Mouse (Mus musculus): ENCODE measurements around the gene Ppfibp2.

Ppfibp2 gene

GRCm38 (mm10) chr7:107618028-107618992, 23.3 kb downstream of the Ppfibp2 start:
- no peak for DNase-seq

GRCm38 (mm10) chr7:107619225-107619624, 24.2 kb downstream of the Ppfibp2 start:
- no peak for DNase-seq

DNA sequence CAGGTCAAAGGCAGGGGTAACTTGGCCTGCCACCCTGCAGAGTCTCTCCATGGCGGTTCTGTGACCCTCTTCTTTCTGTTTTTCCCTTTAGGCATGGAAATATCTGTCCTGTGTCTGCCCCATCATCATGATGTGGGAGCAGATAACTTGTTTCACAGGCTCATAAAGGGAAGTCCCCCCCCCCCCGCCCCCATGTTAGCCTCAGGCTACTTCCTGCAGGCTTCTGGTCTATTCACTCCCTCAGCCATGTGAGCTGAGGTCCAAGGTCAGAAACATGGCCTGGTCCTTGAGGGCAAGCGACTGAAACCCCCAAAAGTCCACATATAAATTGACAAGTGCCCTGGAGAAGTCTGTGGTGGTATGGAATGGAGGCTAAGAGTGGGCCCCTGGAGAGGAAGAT, 25.1 kb downstream of the Ppfibp2 start:
- no peak for DNase-seq

GRCm38 (mm10) chr7:107624432-107624831, 29.4 kb downstream of the Ppfibp2 start:
- DNase-seq, result no peak

- DNase-seq, result no peak
Observed at GRCm38 (mm10) chr7:107625061-107625460, 30.1 kb downstream of the Ppfibp2 start, which contains the start of gene 5330417H12Rik. Gene 5330417H12Rik (minus strand): TSS chr7:107625161.

DNA sequence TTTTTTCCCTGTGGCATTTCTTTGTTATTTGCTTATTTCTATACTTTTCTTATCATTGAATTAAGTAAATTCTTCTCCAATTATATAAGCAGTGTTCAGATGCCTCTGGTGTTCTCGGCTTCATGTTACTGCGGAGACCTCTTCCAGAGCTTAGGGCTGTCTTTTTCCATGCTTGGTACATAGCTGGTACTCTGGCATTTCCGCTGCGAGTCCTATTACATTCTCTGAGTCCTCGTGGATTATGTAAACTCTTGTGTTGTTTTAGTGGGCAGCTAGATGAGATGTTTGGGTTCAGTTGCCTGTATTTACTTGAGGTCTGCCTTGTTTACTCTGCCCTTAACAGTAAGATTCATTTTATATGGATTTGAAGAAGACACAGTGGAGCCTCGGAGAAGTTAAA, 30.8 kb downstream of the Ppfibp2 start:
- DNase-seq, result no peak

DNA sequence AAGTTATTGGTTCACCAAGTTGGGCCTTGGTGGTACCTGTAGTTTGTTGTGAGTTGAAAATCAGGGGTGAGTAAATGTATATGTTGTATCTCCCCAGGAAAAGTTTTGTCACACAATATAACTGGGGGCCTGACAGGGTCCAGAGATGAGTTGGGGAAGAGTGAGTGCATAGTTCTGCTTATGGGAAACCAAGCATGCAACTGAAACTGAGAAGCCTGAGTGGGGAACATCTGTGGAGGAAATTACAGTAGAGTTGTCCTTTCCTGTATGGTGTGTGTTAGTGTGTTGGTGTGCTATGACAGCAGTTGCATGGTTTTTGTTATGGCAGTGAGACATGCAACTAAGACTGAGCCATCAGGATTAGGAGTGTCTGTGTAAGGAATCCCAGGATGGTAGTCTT, 33.4 kb downstream of the Ppfibp2 start:
- no peak for DNase-seq

DNA sequence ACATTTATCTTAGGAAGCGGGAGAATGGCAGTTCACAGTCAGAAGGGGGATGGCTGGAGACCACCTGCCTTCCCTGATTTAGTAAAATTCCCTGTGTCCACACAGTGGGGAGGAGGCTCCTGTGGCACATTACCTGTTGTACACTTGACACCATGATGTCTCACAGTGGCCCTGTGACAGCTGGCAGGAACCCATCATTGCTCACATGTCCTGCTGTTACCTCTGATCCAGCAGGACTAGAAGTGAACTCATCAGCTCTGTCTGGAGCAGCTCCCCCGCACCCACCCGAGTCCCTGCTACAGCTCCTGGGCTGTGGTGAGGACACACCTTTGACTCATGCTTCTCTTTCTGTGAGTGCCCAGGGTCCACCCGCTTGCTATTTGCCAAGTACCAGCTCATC, 38.2 kb downstream of the Ppfibp2 start:
- DNase-seq, result no peak

DNA sequence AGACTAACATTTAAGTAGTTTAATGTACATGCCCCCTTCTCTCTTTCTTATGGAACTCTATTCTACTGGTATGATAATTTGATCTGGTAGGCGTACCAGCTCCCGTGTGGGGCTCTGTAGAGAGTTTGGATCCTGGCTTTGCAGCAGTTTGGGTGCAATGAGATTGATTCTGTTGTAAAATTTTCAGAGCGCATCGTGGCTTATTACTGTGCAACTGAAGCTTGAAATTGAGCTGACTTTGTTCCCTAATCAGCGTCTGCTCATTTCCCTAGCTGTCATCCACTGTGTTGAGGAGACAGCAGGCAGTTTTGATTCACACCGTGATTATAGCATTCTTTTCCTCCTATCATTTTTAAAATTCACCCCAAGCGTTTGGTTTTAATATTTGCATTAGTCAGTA, 42.4 kb downstream of the Ppfibp2 start:
- no peak for DNase-seq

- no peak for DNase-seq
Observed at GRCm38 (mm10) chr7:107638026-107638425, 43.0 kb downstream of the Ppfibp2 start.

GRCm38 (mm10) chr7:107642586-107643275, 47.7 kb downstream of the Ppfibp2 start:
- DNase-seq, result no peak

- no peak for DNase-seq
Observed at GRCm38 (mm10) chr7:107644987-107645386, 50.0 kb downstream of the Ppfibp2 start.

DNA sequence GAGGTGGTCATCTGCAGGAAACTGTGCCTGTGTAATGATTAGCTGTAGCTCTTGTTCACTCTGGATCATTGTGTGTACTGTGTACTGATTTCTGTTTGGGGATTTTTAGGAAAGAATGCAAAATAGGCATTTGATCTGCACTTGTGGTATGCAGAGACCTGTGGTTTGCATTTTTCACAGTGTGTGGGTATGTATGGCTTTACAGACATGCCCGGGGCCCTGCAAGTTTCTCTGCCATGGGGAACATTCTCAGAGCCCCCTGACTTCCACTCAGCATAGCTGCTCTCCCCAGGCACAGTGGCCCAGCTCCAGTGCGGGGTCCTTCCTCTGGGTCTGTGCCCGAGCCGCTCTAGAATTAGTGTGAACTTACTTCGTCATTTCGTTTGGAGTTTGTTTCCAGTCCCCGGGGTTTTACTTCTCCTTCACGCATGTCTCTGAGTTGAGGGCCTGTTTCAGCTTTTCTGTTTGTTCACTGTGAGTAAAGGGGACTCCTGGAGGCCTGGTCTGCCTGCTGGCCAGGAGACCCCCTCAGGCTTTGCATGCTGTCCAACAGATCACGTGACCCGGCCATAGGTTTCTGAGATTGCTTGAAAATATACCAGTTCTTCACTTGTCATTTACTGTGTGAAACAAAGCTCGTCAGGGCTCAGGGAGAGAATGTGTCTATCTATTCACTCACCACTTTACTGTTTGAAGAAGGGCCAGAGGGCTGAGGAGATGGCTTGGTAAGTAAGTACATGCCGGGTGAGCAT, 54.1 kb downstream of the Ppfibp2 start:
- DNase-seq, result no peak

DNA sequence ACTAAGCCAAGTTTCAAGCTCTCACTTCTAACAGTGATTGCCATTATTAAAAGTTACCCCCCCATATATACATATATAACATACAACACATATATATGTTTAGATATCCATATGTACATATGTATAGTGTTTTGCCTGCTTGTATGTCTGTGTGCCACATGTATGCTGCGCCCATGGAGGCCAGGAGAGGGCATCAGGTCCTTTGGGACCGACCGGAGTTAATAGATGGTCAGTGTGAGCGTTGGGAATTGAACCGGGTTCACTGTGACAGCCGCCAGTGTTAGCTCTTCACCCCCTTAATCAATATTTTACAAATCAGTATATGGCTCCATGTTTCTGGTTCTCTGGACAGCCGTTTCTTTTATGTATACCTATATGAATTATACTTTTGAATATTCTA, 55.0 kb downstream of the Ppfibp2 start:
- DNase-seq, result no peak

DNA sequence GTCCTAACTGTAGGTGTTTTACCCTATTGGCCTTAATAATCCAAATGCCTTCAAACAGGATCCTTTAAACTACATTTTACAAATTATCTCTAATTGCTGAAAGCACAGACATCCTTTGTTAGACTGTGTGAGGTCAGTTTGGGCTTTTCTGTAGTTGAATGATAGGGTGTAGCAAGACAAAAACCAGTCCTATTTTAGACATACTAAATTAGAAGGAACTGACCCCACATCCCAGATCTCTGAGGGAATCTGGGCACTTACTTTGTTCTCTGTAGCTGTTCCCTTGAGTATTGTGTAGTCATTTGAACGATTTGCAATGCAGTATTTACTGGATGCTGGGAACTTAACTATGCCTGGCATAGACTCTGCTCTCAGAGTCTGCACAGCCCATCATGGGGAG, 56.8 kb downstream of the Ppfibp2 start:
- DNase-seq, result no peak

DNA sequence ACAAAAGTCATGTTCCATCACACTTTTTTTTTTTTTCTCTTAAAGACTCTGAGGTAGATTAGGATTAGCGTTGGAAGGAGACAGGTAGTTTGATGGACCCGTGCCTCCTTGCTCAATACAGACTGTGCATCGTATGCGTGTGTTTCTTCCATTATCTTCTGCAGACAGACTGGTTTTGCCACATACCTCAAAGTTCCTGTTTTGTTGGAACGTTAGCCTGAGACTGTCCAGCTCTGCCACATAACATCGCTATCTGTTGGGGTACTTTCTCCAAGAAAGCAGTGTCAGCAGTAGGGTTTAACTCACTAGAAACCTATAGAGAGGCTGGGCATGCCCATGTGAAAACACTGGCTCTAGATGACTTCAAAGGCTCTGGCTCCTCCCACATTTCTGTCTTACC, 61.4 kb downstream of the Ppfibp2 start:
- DNase-seq, result no peak

- no peak for DNase-seq
Observed at GRCm38 (mm10) chr7:107659186-107659918, 64.3 kb downstream of the Ppfibp2 start.

DNA sequence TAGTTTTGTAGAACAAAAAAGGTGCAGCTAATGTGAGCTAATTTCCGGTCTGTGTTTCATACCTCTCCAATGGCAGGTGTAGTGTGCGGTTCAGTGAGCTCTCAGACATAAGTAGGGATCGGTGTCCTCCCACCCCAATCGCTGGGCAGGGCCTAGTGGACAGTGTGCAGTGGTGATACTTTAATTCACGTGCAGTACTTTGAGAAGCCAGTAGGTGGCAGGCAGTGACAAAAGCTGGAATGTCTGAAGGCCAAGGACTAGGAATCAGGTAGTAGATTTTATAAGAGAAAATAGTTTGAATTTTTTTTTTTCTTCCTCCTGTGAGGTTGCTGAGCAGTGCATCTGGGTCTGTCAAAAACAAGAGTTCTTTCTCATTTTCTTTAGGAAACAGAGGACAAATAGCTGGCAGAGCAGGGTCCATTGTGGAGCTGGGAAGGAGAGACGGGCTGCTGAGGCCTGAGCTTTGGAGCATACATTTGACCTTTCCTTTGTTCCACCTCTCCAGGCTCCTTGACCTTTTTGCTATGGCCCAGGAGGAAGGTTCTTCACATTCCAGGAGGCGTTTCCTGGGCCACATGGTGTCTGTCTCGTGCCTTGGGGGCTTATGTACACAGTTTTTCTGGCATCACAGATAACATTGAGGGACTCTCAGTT, 66.3 kb downstream of the Ppfibp2 start:
- peak; percentile 52 for DNase-seq

DNA sequence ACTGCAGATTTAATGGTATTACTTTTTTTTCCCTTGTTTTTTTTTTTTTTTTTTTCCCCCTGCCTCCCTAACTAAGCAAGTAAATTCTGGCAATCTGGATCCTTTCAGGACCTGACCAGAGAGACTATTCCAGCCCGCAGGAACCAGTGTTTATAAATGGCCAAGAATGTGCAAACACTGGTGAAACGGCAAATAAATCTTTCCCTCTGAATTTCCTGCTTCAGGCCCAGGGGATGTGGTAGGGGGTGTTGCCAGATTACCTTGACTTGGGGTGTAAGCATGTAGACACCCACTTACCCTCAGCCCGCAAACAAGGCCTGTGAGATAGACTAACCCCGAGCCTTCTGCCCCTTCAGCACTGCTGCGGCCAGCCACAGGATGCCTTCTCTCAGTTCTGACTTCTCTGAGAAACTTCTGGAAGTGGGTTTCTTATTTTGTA, 66.9 kb downstream of the Ppfibp2 start:
- no peak for DNase-seq

- no peak for DNase-seq
Observed at GRCm38 (mm10) chr7:107663621-107664020, 68.6 kb downstream of the Ppfibp2 start.

DNA sequence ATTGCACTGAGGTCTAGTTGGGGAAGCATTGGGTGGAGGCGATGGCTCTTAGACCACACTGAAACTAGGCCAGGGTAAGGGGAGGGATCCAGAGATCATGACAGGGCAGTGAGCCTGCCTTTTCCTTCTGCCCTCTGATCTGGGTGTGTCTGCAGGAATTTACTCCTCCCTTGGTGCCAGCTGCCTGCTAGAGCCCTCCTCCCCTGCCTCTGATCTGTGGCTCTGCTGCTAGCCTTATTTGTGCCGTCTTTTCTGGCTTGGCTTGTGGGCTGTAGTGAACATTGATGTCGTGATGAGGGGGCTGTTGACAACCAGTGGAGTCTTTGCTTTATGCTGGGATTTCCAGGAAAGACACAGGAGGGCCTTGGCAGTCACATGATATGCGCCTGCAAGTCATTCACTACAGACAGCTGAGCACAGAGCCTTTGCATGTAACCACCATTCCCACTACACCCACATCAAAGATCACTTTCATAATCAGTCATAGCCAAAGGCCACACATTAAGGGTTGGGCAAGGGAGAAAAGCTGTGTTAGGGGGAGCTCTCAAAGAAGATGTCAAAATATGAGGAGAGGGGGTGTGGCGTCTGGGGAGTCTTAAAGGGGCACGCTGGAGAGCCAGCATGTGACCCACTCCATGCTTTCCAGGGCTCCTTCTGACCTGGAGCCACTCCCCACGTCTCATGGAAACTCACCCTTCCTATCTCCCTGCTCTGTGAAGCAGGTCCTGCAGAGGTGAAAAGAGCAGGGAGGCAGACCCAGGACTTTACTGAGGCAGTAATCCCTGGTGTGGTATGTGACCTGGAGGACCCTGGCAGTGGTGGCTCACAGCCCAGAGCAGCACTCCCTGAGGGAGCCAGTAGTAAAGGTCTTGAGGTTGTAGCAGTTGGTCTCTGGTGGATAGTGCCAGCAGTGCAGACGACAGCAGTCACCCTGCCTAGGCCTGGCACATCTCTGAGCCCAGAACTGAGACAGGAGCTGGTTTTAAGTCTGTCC, 69.4 kb downstream of the Ppfibp2 start:
- no peak for DNase-seq

All from layer of hippocampus, adult 9-11 months (tissue).